Mouse (Mus musculus) forebrain, postnatal 0 days (tissue): Measurements from ENCODE around the gene Auts2. TPM values are rescaled to one million over a fixed set of nuclear protein-coding genes. Genes with fewer than 3 reads are reported as not detected.
A peak's percentile ranks its signal among the peaks of the same experiment; 100 is the strongest.

Experiments used
- ATAC-seq: fragments of 200-750 bp; cut with Nextera tagmentation; 2 replicates; pipeline ENCODE4 v1.8.0; 2017; ENCODE audit warnings: mild to moderate bottlenecking, moderate library complexity
- DNase-seq: peaks from one replicate; pipeline ENCODE4 v3.0.0-alpha.2; 2015
- H3K27ac ChIP-seq: fragments of 300-500 bp; sonication (generic); 2 replicates; pipeline ENCODE4 v1.5.1; 2014; ENCODE audit warnings: low read depth, mild to moderate bottlenecking, antibody characterized with exemption, low read length, moderate library complexity, mixed read lengths
- H3K27me3 ChIP-seq: fragments of 300-500 bp; sonication (generic); 2 replicates; pipeline ENCODE4 v1.6.1; 2014; ENCODE audit warnings: mild to moderate bottlenecking, low read length, mixed read lengths; ENCODE audit not compliant: insufficient read depth
- H3K36me3 ChIP-seq: fragments of 300-500 bp; sonication (generic); 2 replicates; pipeline ENCODE4 v1.6.1; 2014; ENCODE audit warnings: mild to moderate bottlenecking, moderate library complexity; ENCODE audit not compliant: insufficient read depth
- H3K4me1 ChIP-seq: fragments of 300-500 bp; sonication (generic); 2 replicates; pipeline ENCODE4 v1.6.1; 2014; ENCODE audit warnings: antibody characterized with exemption; ENCODE audit not compliant: insufficient read depth
- H3K4me2 ChIP-seq: fragments of 300-500 bp; sonication (generic); 2 replicates; pipeline ENCODE4 v1.6.1; 2014; ENCODE audit warnings: low read depth, mild to moderate bottlenecking, moderate library complexity
- H3K4me3 ChIP-seq: fragments of 300-500 bp; sonication (generic); 2 replicates; pipeline ENCODE4 v1.5.1; 2014; ENCODE audit warnings: low read depth, low read length, mixed read lengths
- H3K9ac ChIP-seq: fragments of 300-500 bp; sonication (generic); 2 replicates; pipeline ENCODE4 v1.6.1; 2014; ENCODE audit warnings: mild to moderate bottlenecking
- H3K9me3 ChIP-seq: fragments of 300-500 bp; sonication (generic); 2 replicates; pipeline ENCODE4 v1.6.1; 2016; ENCODE audit warnings: low read length
- CTCF ChIP-seq: sonication (generic); IDR thresholded peaks from 2 replicates; pipeline ENCODE4 v1.5.1; 2016; ENCODE audit warnings: antibody characterized with exemption, control low read depth, low read depth
- WGBS: fragments of 180-500 bp; shearing (Covaris S2); extraction: QIAGEN DNeasy Blood & Tissue Kit; methylation state at CpG from one replicate; pipeline ENCODE4 v1.1.7; 2014; 5-methylcytosine and 5-hydroxymethylcytosine counted together
- polyA plus RNA-seq: library from polyadenylated mRNA; unstranded; fragments of >200 nt; fragmentation: Nextera tagmentation; extraction: Ambion mirVana; gene quantifications from 2 replicates; pipeline ENCODE4 v1.2.1, GENCODE M21; 2015
- total RNA-seq: library from RNA; depleted of rRNA; stranded (reverse); fragments of >200 nt; gene quantifications from 2 replicates; pipeline ENCODE4 v1.2.3, GENCODE M21; 2014

Gene Auts2
- total and polyA plus RNA-seq, 2 experiments from 2014 or later: 40.9 to 66.2 TPM

DNA sequence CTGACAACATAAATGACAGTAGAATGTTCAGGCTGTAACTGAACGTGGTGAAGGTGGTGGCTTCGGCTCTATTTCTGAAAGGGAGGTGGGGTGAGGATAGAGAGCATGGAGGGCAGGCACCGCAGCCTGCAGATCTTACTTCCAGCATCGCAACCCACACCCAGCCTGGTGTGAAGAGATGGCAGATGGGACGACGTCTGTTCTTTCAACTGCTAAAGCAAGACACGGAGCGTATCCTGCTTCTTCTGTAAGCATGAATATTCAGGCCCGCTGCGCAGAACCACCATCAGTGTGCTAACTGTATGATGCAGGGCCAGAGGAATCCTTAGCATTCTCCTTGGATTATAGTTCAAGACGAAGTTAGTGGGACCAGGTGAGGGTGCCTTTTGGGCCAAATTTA lies 513.5 kb downstream of the Auts2 start:
- 0 out of 2 replicates have a peak overlapping the region, but pooled peaks have one; percentile 17 for H3K27ac ChIP-seq
- no peak for TF ChIP-seq CTCF

DNA sequence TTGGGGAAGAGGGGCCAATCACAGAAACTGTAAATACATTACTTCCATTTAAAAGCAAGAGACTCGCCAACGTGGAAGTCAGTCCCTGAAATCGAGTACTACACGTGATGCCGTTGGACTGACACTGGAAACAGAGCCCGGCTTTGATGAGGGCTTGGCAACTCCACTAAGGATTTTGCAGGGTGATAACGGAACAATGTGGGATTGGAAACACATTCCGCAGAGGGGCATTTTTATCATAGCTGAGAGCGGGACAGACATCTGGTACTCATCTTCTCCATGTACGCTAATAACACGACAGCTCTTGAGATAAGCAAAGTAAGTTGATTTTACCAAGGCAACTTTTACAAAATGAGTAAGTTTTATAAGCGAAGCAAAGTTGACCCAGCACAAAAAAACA lies 514.1 kb downstream of the Auts2 start:
- no peak for DNase-seq
- Histone ChIP-seq H3K9me3 (no peaks in the 10 kb centered on the region), H3K4me1 (peaks cover 32% of the 10 kb centered on the region), H3K9ac (no peak overlapping the region), H3K4me3 (no peak overlapping the region), H3K36me3 (no peaks in the 10 kb centered on the region), H3K27me3 (no peaks in the 10 kb centered on the region), H3K27ac (no peak overlapping the region), H3K4me2 (no peak overlapping the region)
- WGBS: 54% methylated on average over 12 of the region's 12 CpGs
- ATAC-seq: no peak
- TF ChIP-seq CTCF: no peak

More for the DNA sequence above, 513.5 kb downstream of the Auts2 start:
- Histone ChIP-seq H3K9me3 (no peaks in the 10 kb centered on the region), H3K27me3 (no peaks in the 10 kb centered on the region), H3K4me3 (no peak overlapping the region), H3K9ac (no peak overlapping the region), H3K36me3 (no peaks in the 10 kb centered on the region), H3K4me2 (no peak overlapping the region), H3K4me1 (peaks cover 32% of the 10 kb centered on the region)
- DNase-seq: peak; percentile 90
- peak; percentile 62 for ATAC-seq
- 42% methylated on average over 11 of the region's 11 CpGs for WGBS

DNA sequence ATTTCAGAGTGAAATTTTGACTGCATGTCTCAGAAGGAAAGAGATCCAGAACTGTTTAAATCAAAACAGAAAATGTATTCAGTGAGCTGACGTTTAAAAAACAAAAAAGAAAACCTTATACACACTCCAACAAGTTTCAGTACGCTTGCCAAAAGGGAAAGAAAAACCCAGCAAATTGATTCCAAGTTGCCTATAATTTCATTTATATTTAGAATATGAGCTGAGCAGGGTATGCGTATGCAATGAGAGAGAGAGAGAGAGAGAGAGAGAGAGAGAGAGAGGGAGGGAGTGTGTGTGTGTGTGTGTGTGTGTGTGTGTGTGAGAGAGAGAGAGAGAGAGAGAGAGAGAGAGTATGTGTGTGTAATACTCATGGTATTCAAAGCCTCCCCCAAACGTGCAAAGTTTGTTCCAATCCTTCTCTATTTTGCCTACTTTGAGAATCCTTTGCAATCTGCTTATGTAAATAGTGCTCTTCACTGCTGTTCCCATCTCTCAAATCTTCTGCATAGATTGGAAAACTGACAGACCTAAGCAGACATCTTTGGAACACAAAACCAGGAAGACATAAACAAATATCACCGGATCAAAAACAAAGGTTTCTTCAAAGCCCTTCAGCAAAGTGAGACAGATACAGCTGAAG lies 515.2 kb downstream of the Auts2 start:
- no peak overlapping the region for H3K4me3 ChIP-seq
- H3K4me1 ChIP-seq: peaks cover 22% of the 10 kb centered on the region
- DNase-seq (peak; percentile 73), ATAC-seq (peak; percentile 58)
- no peaks in the 10 kb centered on the region for H3K36me3 ChIP-seq
- no peaks in the 10 kb centered on the region for H3K27me3 ChIP-seq
- WGBS: 45% methylated on average over 5 of the region's 5 CpGs
- H3K4me2 ChIP-seq: no peak overlapping the region
- H3K9me3 ChIP-seq: no peaks in the 10 kb centered on the region
- H3K9ac ChIP-seq: no peak overlapping the region
- no peak for TF ChIP-seq CTCF
- H3K27ac ChIP-seq: no peak overlapping the region

DNA sequence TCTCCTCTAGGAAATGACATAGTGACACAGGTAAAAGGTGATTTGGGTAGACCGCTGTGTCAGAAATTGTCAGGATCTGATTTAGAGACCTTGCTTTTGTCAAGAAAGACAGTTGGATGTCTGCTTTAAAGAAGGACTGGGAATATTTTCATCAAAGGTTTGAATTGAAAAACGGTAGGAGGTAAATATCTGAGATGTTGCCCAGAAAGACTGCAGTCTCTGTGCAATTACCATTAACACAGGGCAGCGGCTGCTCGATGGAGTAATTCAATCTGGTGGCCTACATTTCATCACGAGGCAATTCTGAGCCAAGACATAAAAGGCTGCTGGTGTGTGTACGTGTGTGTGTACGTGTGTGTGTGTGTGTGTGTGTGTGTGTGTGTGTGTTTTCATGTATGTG lies 529.8 kb downstream of the Auts2 start:
- H3K4me3 ChIP-seq: no peak overlapping the region
- DNase-seq (no peak), ATAC-seq (no peak)
- 48% methylated on average over 7 of the region's 7 CpGs for WGBS
- no peak overlapping the region for H3K9ac ChIP-seq
- no peaks in the 10 kb centered on the region for H3K9me3 ChIP-seq
- TF ChIP-seq CTCF: no peak
- no peak overlapping the region for H3K4me2 ChIP-seq
- peaks cover 10% of the 10 kb centered on the region; the same call in 1 of the 2 replicates for H3K4me1 ChIP-seq
- H3K36me3 ChIP-seq: no peaks in the 10 kb centered on the region
- H3K27ac ChIP-seq: no peak overlapping the region
- H3K27me3 ChIP-seq: no peaks in the 10 kb centered on the region

- Histone ChIP-seq H3K9me3 (no peaks in the 10 kb centered on the region), H3K4me1 (peaks cover 10% of the 10 kb centered on the region; the same call in 1 of the 2 replicates), H3K9ac (no peak overlapping the region), H3K27ac (no peak overlapping the region), H3K27me3 (no peaks in the 10 kb centered on the region), H3K36me3 (no peaks in the 10 kb centered on the region), H3K4me3 (no peak overlapping the region), H3K4me2 (no peak overlapping the region)
- DNase-seq (peak; percentile 80), ATAC-seq (peak; percentile 62)
- TF ChIP-seq CTCF: 0 out of 2 replicates have a peak, but pooled peaks have one; percentile 5
These were observed 531.3 kb downstream of the Auts2 start for GRCm38 (mm10) chr5:132011795-132012194.

DNA sequence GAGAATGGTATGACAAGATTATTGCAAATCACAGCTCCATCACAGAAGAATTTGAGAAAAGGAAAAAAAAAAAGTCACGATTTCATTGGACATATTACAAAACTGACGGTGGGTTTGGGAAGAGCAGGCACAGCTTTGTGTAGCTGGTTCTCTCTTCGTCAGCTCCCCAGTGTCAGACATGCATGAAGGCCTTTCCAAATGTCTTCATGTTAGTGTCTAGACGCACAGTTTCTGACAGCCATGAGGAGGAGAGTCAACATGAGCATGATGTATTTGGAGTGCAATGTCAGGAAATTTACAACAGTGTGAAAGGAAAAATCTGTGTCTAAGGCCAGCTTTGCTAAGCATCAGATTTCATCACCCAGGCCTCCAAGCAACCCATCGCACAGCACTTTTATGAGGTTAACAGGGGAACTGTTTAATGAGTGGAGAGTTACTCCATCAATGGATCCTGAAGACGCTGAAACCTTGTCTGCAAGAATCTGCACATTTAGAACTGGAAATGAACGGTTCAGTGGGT lies 534.4 kb downstream of the Auts2 start:
- WGBS: 42% methylated on average over 7 of the region's 7 CpGs
- H3K9ac ChIP-seq: no peak overlapping the region

GRCm38 (mm10) chr5:132007907-132008306 lies 535.2 kb downstream of the Auts2 start:
- DNase-seq: no peak
- WGBS: 30% methylated on average over 4 of the region's 4 CpGs
- Histone ChIP-seq H3K4me1 (peaks cover 10% of the 10 kb centered on the region; the same call in 1 of the 2 replicates), H3K4me2 (no peak overlapping the region), H3K4me3 (no peak overlapping the region), H3K9me3 (no peaks in the 10 kb centered on the region), H3K9ac (no peak overlapping the region), H3K27ac (no peak overlapping the region), H3K36me3 (no peaks in the 10 kb centered on the region), H3K27me3 (no peaks in the 10 kb centered on the region)
- TF ChIP-seq CTCF: no peak
- no peak for ATAC-seq

More for the DNA sequence above, 534.4 kb downstream of the Auts2 start:
- Histone ChIP-seq H3K4me1 (peaks cover 10% of the 10 kb centered on the region; the same call in 1 of the 2 replicates), H3K36me3 (no peaks in the 10 kb centered on the region), H3K4me3 (no peak overlapping the region), H3K9me3 (no peaks in the 10 kb centered on the region), H3K27me3 (no peaks in the 10 kb centered on the region), H3K27ac (no peak overlapping the region), H3K4me2 (no peak overlapping the region)
- no peak for TF ChIP-seq CTCF
- peak; percentile 63 for DNase-seq
- peak; percentile 90 for ATAC-seq
